Mouse (Mus musculus) forebrain, embryonic 16.5 days (tissue): ENCODE measurements around the gene Neurl4. TPM values are rescaled to one million over a fixed set of nuclear protein-coding genes. Genes with fewer than 3 reads are reported as not detected.
A peak's percentile ranks its signal among the peaks of the same experiment; 100 is the strongest.

Experiments
- ATAC-seq: fragments of 200-750 bp; cut with Nextera tagmentation; 2 replicates; pipeline ENCODE4 v1.8.0; 2017; ENCODE audit warnings: mild to moderate bottlenecking, moderate library complexity
- H3K27ac ChIP-seq: fragments of 300-500 bp; sonication (generic); 2 replicates; pipeline ENCODE4 v1.5.1; 2014; ENCODE audit warnings: low read length, control low read depth
- H3K27me3 ChIP-seq: fragments of 300-500 bp; sonication (generic); replicated peaks from 2 replicates; pipeline ENCODE4 v1.6.1; 2014; ENCODE audit warnings: low read length; ENCODE audit not compliant: control insufficient read depth, insufficient read depth
- H3K36me3 ChIP-seq: fragments of 300-500 bp; sonication (generic); 2 replicates; pipeline ENCODE4 v1.6.1; 2014; ENCODE audit not compliant: control insufficient read depth, insufficient read depth
- H3K4me1 ChIP-seq: fragments of 300-500 bp; sonication (generic); replicated peaks from 2 replicates; pipeline ENCODE4 v1.6.1; 2014; ENCODE audit warnings: low read length; ENCODE audit not compliant: control insufficient read depth, insufficient read depth
- H3K4me2 ChIP-seq: fragments of 300-500 bp; sonication (generic); 2 replicates; pipeline ENCODE4 v1.6.1; 2014; ENCODE audit warnings: mild to moderate bottlenecking, low read length, control low read depth
- H3K4me3 ChIP-seq: fragments of 300-500 bp; sonication (generic); replicated peaks from 2 replicates; pipeline ENCODE4 v1.5.1; 2014; ENCODE audit warnings: mild to moderate bottlenecking, low read length, control low read depth
- H3K9ac ChIP-seq: fragments of 300-500 bp; sonication (generic); replicated peaks from 2 replicates; pipeline ENCODE4 v1.6.1; 2014; ENCODE audit warnings: low read depth, low read length, control low read depth
- H3K9me3 ChIP-seq: fragments of 300-500 bp; sonication (generic); 2 replicates; pipeline ENCODE4 v1.6.1; 2016; ENCODE audit warnings: low read length; ENCODE audit not compliant: control insufficient read depth
- WGBS: fragments of 180-500 bp; shearing (Covaris S2); extraction: QIAGEN DNeasy Blood & Tissue Kit; methylation state at CpG from one replicate; pipeline ENCODE4 v1.1.7; 2014; 5-methylcytosine and 5-hydroxymethylcytosine counted together
- polyA plus RNA-seq: library from polyadenylated mRNA; unstranded; fragments of >200 nt; fragmentation: Nextera tagmentation; extraction: Ambion mirVana; gene quantifications from 2 replicates; pipeline ENCODE4 v1.2.1, GENCODE M21; 2015

The Neurl4 gene
- polyA plus RNA-seq, 1 experiment from 2014 or later, result 21.5 TPM

DNA sequence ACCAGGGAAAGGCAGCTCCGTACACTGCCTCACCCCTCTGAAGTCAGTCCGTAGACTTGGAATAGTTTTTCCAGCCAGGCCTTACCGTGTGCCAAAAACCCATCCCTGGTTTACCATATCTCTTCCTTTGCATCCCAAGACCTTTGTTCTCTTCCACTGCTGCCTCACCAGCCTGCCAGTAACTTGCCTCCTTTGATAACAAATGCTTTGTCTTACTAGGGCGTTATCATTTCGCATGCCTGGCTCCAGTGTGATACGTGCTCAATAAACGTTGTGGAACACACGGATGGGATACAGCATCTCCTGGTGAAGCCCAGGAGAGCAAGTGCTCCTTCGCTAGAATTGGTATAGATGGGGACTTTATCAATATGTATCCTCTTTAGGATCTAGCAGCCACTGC, 33.5 kb upstream of the Neurl4 start:
- Histone ChIP-seq H3K9me3 (no peaks in the 10 kb centered on the region), H3K27ac (no peak overlapping the region), H3K36me3 (no peaks in the 10 kb centered on the region), H3K27me3 (no peaks in the 10 kb centered on the region; the same call in 1 of the 2 replicates), H3K4me1 (no peaks in the 10 kb centered on the region), H3K9ac (no peak overlapping the region), H3K4me3 (no peak overlapping the region), H3K4me2 (no peak overlapping the region)
- no peak for ATAC-seq
- 70% methylated on average over 9 of the region's 9 CpGs for WGBS

DNA sequence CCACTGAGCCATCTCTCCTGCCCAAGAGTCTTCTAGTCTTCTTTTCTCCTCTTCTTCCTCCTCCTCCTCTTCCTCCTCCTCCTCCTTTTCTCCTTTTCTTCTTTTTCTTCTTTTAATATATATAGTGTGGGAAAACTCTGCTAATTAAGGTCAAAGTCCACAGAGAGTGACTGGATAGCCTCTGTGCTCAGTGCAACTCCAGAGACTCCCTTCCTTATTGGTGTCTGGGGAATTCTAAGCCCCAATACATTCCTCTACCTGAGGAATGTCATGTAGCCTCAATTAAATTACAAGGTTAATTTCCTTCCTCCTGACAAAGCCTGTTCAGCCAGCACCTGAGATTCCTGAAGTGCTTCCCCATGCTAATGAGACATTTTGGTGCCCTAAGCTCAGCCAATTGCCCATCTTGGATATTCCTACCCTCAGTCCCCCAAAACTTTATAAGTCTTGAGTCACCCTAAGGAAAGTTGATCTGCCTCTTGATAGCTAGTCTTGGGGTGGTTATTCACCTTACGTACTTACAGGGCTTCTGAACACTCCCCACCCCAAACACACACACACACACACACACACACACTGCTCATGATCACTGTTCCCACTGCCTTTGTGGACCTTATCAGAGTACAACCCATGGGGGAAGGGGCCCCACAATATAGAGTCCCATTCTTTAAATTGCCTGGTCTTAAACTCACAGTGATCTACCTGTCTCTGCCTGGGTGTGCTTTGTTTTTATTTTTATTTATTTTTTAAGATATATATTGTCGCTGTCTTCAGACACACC, 30.4 kb upstream of the Neurl4 start:
- Histone ChIP-seq H3K27ac (no peak overlapping the region), H3K4me2 (no peak overlapping the region), H3K36me3 (no peaks in the 10 kb centered on the region), H3K9ac (no peak overlapping the region), H3K4me1 (no peaks in the 10 kb centered on the region), H3K9me3 (no peaks in the 10 kb centered on the region), H3K4me3 (no peak overlapping the region), H3K27me3 (no peaks in the 10 kb centered on the region; the same call in 1 of the 2 replicates)
- 98% methylated on average over 2 of the region's 2 CpGs for WGBS
- ATAC-seq, result no peak

DNA sequence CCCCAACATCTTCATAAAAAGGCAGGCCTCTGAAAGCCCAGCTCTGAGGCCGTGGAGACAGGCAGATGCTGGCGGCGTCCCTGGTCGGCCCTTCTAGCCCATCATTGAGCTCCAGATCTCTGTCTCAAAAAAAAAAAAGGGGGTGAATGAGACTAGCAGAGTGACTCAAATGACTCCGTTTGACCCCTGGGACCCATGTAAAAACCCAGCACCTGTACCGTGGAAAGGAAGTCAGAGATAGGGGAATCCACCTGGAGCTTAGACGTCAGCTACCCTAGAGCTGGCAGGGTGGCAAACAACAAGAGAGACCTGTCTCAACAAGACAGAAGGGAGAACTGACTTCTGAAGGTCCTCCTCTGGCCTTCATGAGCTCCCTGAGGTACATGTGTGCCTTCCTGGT, 29.1 kb upstream of the Neurl4 start:
- H3K9ac ChIP-seq, result no peak overlapping the region
- no peaks in the 10 kb centered on the region for H3K36me3 ChIP-seq
- 89% methylated on average over 7 of the region's 7 CpGs for WGBS
- ATAC-seq, result no peak
- no peaks in the 10 kb centered on the region for H3K4me1 ChIP-seq
- no peaks in the 10 kb centered on the region for H3K9me3 ChIP-seq
- H3K27ac ChIP-seq, result no peak overlapping the region
- no peak overlapping the region for H3K4me2 ChIP-seq
- no peak overlapping the region for H3K4me3 ChIP-seq
- H3K27me3 ChIP-seq, result no peaks in the 10 kb centered on the region; the same call in 1 of the 2 replicates

DNA sequence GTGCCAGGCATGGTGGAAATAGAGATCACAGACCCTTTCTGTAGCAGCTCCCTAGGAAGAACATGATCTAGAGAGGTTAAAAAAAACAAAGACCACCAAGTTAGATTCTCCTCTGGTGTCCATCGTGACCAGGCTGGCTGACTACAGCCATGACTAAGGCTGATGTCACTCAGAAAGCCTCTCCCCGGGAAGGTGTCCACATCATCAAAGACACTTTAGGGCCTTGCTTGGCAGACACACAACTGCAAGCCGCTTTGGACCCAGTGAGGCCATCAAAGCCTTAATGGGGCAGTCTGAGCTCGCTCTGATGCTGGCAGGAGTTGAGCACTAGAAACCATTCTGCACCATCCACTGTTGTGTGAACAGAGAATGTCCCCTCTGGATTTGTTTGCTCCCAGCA, 28.4 kb upstream of the Neurl4 start:
- H3K36me3 ChIP-seq, result no peaks in the 10 kb centered on the region
- H3K4me3 ChIP-seq, result no peak overlapping the region
- no peak for ATAC-seq
- WGBS, result 84% methylated on average over 4 of the region's 4 CpGs
- no peak overlapping the region for H3K27ac ChIP-seq
- H3K9ac ChIP-seq, result no peak overlapping the region
- no peak overlapping the region for H3K4me2 ChIP-seq
- no peaks in the 10 kb centered on the region; the same call in 1 of the 2 replicates for H3K27me3 ChIP-seq
- H3K9me3 ChIP-seq, result no peaks in the 10 kb centered on the region
- 0 out of 2 replicates have a peak, but pooled peaks cover 3% of the 10 kb centered on the region for H3K4me1 ChIP-seq

DNA sequence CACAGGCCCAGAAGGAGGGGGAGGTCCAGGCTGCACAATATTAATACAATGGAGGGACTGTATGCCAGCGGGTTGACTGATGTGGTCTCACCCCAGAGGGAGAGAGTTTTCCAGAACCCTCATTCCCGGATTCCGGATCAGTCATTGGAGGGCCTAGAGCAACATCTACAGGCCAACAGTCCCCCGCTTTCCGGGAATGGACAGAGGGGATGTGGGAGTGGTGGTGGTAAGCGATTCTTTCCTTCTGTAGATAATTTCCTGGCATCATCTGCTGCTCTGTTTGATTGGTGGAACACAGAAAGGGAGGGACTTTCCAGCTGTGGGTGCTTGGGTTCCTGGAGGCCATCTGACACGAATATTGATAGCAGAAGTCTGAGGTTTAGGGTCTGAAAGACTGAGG, 24.7 kb upstream of the Neurl4 start:
- Histone ChIP-seq H3K27ac (no peak overlapping the region), H3K27me3 (peaks cover 2% of the 10 kb centered on the region; the same call in 1 of the 2 replicates), H3K9ac (no peak overlapping the region), H3K4me3 (no peak overlapping the region), H3K9me3 (no peaks in the 10 kb centered on the region), H3K4me1 (peaks cover 11% of the 10 kb centered on the region), H3K4me2 (no peak overlapping the region), H3K36me3 (no peaks in the 10 kb centered on the region)
- ATAC-seq, result no peak
- whole genome bisulfite sequencing, result 74% methylated on average over 7 of the region's 7 CpGs

DNA sequence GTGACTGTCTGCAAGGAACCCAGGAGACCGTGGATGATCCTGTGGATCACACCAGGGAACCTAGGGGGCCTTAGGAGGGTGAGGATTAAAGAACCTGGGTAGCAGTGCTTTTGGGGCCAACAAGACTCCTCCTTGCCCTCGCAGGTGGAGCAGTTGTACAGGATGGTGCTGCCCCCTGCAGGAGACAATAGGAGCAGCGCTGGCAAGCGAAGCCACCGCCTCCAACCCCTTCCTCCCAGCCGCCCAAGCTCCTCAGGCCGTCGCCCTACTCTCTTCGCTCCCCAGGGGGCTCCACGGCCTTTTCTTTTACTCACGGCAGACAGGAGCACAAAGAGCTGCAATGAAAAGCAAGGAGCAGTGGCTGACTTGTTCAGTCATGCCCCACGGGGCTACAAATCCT, 24.0 kb upstream of the Neurl4 start:
- ATAC-seq, result peak; percentile 45; the same call in 1 of the 2 replicates
- Histone ChIP-seq H3K9ac (no peak overlapping the region), H3K4me3 (no peak overlapping the region)

DNA sequence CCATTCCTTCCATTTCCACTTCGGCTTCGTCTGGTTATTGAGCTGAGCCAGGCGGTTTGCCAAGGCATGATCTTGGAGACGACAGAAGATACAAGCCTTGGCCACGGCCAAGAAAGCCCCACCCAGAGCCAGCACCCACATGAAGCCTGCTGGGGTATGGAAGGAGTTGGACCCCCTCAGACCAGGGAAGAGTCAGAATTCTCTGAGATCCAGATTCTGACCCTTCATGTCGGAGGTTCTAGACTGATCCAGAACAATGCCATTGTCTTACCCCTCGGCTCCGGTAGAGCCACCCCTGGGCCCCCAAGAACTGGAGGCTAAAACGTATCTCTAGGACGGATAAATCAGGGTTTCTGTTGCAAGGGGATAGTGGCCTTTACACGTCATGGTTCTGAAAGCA, 23.0 kb upstream of the Neurl4 start, which contains the start of gene Tmem95:
TSS of gene Tmem95 (minus strand) at position 141 of the 400 bp plus-strand sequence.
- 83% methylated on average over 11 of the region's 11 CpGs for WGBS
- H3K9me3 ChIP-seq, result no peaks in the 10 kb centered on the region
- H3K4me1 ChIP-seq, result peaks cover 16% of the 10 kb centered on the region
- no peak for ATAC-seq
- no peak within 1 kb of the TSS for H3K4me3 ChIP-seq
- no peaks in the 10 kb centered on the region for H3K36me3 ChIP-seq
- H3K27ac ChIP-seq, result no peak within 1 kb of the TSS
- no peak within 1 kb of the TSS for H3K9ac ChIP-seq
- H3K4me2 ChIP-seq, result peak within 1 kb of the TSS; percentile 24
- H3K27me3 ChIP-seq, result peaks cover 5% of the 10 kb centered on the region; the same call in 1 of the 2 replicates

More for the DNA sequence above, 24.0 kb upstream of the Neurl4 start:
- no peak overlapping the region for H3K27ac ChIP-seq
- peaks cover 16% of the 10 kb centered on the region for H3K4me1 ChIP-seq
- 3% methylated on average over 12 of the region's 12 CpGs for WGBS
- no peaks in the 10 kb centered on the region for H3K36me3 ChIP-seq
- H3K4me2 ChIP-seq, result peak overlapping the region; percentile 24
- H3K27me3 ChIP-seq, result peaks cover 3% of the 10 kb centered on the region; the same call in 1 of the 2 replicates
- no peaks in the 10 kb centered on the region for H3K9me3 ChIP-seq

DNA sequence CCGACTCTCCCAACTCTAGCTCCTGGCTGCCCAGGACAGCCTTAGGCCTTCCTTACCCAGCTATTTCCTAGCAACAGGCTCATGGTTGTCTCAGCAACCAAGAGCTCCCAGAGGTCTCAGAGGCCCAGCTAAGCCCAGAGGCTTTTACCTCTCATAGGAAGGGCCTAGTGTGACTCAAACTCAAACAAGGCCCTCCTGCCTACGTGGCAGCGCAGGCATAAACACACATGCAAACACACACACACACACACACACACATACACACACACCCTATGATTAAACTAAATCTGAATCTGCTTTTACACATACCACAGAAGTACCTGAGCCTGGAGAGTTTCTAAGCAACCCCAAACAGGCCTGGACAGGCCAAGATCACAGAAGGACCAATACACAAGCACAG, 22.5 kb upstream of the Neurl4 start:
- 83% methylated on average over 3 of the region's 3 CpGs for WGBS

DNA sequence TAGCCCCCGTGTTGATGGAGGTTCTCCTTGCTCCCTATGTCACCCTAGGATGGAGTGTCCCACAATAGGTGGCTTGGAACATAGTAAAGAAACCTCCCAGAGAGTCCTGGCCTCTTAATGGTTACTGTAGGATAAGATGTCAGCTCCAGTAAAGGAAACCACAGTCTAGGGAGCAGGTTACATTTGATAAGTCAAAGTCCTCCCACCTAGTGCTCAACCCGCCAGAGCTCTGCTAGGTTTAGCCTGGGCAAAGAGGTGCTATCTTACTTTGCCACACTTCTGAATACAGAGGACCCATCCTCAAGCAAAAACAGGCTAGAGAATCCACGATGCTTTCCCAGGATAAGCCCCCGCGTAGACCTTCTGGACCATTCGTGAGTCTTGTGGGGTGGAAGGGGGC, 21.9 kb upstream of the Neurl4 start:
- no peaks in the 10 kb centered on the region for H3K9me3 ChIP-seq
- peaks cover 5% of the 10 kb centered on the region; the same call in 1 of the 2 replicates for H3K27me3 ChIP-seq
- no peak overlapping the region for H3K27ac ChIP-seq
- no peak overlapping the region for H3K4me2 ChIP-seq
- no peaks in the 10 kb centered on the region for H3K36me3 ChIP-seq
- WGBS, result 86% methylated on average over 6 of the region's 6 CpGs
- H3K4me1 ChIP-seq, result peaks cover 16% of the 10 kb centered on the region
- no peak overlapping the region for H3K4me3 ChIP-seq
- no peak overlapping the region for H3K9ac ChIP-seq
- no peak for ATAC-seq

More for the DNA sequence above, 22.5 kb upstream of the Neurl4 start:
- H3K9ac ChIP-seq, result no peak overlapping the region
- no peak overlapping the region for H3K27ac ChIP-seq
- H3K4me1 ChIP-seq, result peaks cover 16% of the 10 kb centered on the region
- H3K4me2 ChIP-seq, result no peak overlapping the region
- H3K4me3 ChIP-seq, result no peak overlapping the region
- no peaks in the 10 kb centered on the region for H3K36me3 ChIP-seq
- ATAC-seq, result no peak
- H3K9me3 ChIP-seq, result no peaks in the 10 kb centered on the region
- H3K27me3 ChIP-seq, result peaks cover 5% of the 10 kb centered on the region; the same call in 1 of the 2 replicates
